Comparison of ENCODE assay signal across 23 mouse cellular contexts in genomic region chr12:50634436-50634835, GRCm38 (mm10). TPM values are rescaled to one million over a fixed set of nuclear protein-coding genes. Genes with fewer than 3 reads are reported as not detected.
DNase-seq lines count a peak whose midpoint lies in the region; ATAC-seq and TF ChIP-seq lines count a peak whose summit lies in the region.
"Had no signal": no experiment of that assay in that cellular context is flagged by ENCODE, and none has a peak within 500 bp of the region (broad histone marks: within the 10 kb centered on the region; RNA-seq: fewer than 3 reads in every experiment).

No protein-coding gene starts in this region.

- H3K4me2 ChIP-seq in kidney, embryonic 16.5 days (replicated peaks; ENCODE audit: low read depth, low read length), result no peak overlapping the region
- H3K4me2 ChIP-seq in intestine, embryonic 16.5 days (ENCODE audit: low read depth, low read length), result no peak overlapping the region
- H3K4me2 ChIP-seq: forebrain, embryonic 12.5 days; hindbrain, embryonic 13.5 days; neural tube, embryonic 13.5 days had no signal

- H3K27ac ChIP-seq in gastrocnemius, adult 2 months, result no peak overlapping the region
- no peak overlapping the region for H3K27ac ChIP-seq in kidney, embryonic 16.5 days (ENCODE audit: low read length)
- H3K27ac ChIP-seq in intestine, embryonic 16.5 days (ENCODE audit: low read length), result no peak overlapping the region
- H3K27ac ChIP-seq: forebrain, embryonic 12.5 days; hindbrain, embryonic 13.5 days; layer of hippocampus, adult 2 months; neural tube, embryonic 13.5 days had no signal

- no peaks in the 10 kb centered on the region for H3K4me1 ChIP-seq in kidney, embryonic 16.5 days (ENCODE audit: insufficient read depth, low read length)
- no peaks in the 10 kb centered on the region for H3K4me1 ChIP-seq in intestine, embryonic 16.5 days (ENCODE audit: control insufficient read depth, insufficient read depth, low read length)
- H3K4me1 ChIP-seq: forebrain, embryonic 12.5 days; hindbrain, embryonic 13.5 days; neural tube, embryonic 13.5 days had no signal

- 71% methylated on average over 6 of the region's 6 CpGs for WGBS in kidney, embryonic 16.5 days
- WGBS in intestine, embryonic 16.5 days, result 71% methylated on average over 6 of the region's 6 CpGs

- H3K9me3 ChIP-seq in kidney, embryonic 16.5 days (ENCODE audit: low read length), result no peaks in the 10 kb centered on the region
- H3K9me3 ChIP-seq in intestine, embryonic 16.5 days (ENCODE audit: control insufficient read depth, low read length), result no peaks in the 10 kb centered on the region
- H3K9me3 ChIP-seq: forebrain, embryonic 12.5 days; G1E; hindbrain, embryonic 13.5 days had no signal

- no peak for TF ChIP-seq CTCF in gastrocnemius, adult 2 months (IDR thresholded peaks at IDR 0.05)

- no peak overlapping the region for H3K9ac ChIP-seq in kidney, embryonic 16.5 days (replicated peaks; ENCODE audit: low read length)
- no peak overlapping the region for H3K9ac ChIP-seq in intestine, embryonic 16.5 days (ENCODE audit: low read depth, low read length)
- H3K9ac ChIP-seq: forebrain, embryonic 12.5 days; hindbrain, embryonic 13.5 days; neural tube, embryonic 13.5 days had no signal

- no peak overlapping the region for H3K4me3 ChIP-seq in gastrocnemius, adult 2 months
- no peak overlapping the region for H3K4me3 ChIP-seq in kidney, embryonic 16.5 days (ENCODE audit: low read length)
- H3K4me3 ChIP-seq in intestine, embryonic 16.5 days (ENCODE audit: low read length), result no peak overlapping the region
- H3K4me3 ChIP-seq: forebrain, embryonic 12.5 days; hindbrain, embryonic 13.5 days; layer of hippocampus, adult 2 months; neural tube, embryonic 13.5 days had no signal

- peak; percentile 44 for DNase-seq in gastrocnemius, adult 2 months
- DNase-seq in gastrocnemius, postnatal 14 days, result no peak
- DNase-seq in kidney, adult 11 months, result peak; percentile 22
- DNase-seq in adrenal gland, adult (ENCODE audit: inconsistent age in 2 of 2, low spot score in 1 of 2), result peak; percentile 76 to 90
- peak; percentile 63 for DNase-seq in adrenal gland, postnatal 25 days
- DNase-seq in right cerebral cortex, adult 2 months (ENCODE audit: low spot score in 2 of 2), result no peak
- DNase-seq: cerebellum, adult 11-12 months; cerebellum, postnatal 14 days; layer of hippocampus, postnatal 36 days; liver; lung, postnatal 10 days; midbrain, embryonic 14.5 days; right cerebral cortex, adult 18-20 months; spleen, adult 18-20 months; thymus, postnatal 25 days had no signal

- no peaks in the 10 kb centered on the region for H3K27me3 ChIP-seq in kidney, embryonic 16.5 days (ENCODE audit: insufficient read depth, low read length)
- no peaks in the 10 kb centered on the region for H3K27me3 ChIP-seq in intestine, embryonic 16.5 days (replicated peaks; ENCODE audit: control insufficient read depth, insufficient read depth, low read length)
- H3K27me3 ChIP-seq: forebrain, embryonic 12.5 days; hindbrain, embryonic 13.5 days; neural tube, embryonic 13.5 days had no signal

- ATAC-seq in kidney, embryonic 16.5 days (ENCODE audit: low FRiP score, low TSS enrichment), result no peak
- ATAC-seq in intestine, embryonic 16.5 days, result no peak

- H3K36me3 ChIP-seq in kidney, embryonic 16.5 days (ENCODE audit: insufficient read depth, low read length), result no peaks in the 10 kb centered on the region
- H3K36me3 ChIP-seq in intestine, embryonic 16.5 days (ENCODE audit: control insufficient read depth, insufficient read depth, low read length), result no peaks in the 10 kb centered on the region
- H3K36me3 ChIP-seq: forebrain, embryonic 12.5 days; G1E; hindbrain, embryonic 13.5 days; neural tube, embryonic 13.5 days had no signal

- intact Hi-C loops in gastrocnemius, adult 2 months (cut with DNase I), result no loop called here
- intact Hi-C loops in gastrocnemius, postnatal 14 days (cut with DNase I; ENCODE audit: low total_unique reads), result no loop called here

RNA-seq across cellular contexts. Expression of gene Prkd1, which starts 14.5 kb away (rescaled TPM):
- total RNA-seq in gastrocnemius, adult 2 months (2021), result 1 to 10 TPM; 2.1 to 2.6 TPM
- 1 to 10 TPM; 2.3 to 3.9 TPM for total RNA-seq in gastrocnemius, postnatal 14 days (2021)
- 3.7 and 4.4 TPM in 2 replicates for polyA plus RNA-seq in kidney, embryonic 16.5 days (2015; fragmentation: Nextera tagmentation; extraction: Ambion mirVana)
- 11.9 and 13.4 TPM in 2 replicates for total RNA-seq in adrenal gland, postnatal 25 days (2021)
- 1.7 and 2.7 TPM in 2 replicates for polyA plus RNA-seq in intestine, embryonic 16.5 days (2015; fragmentation: Nextera tagmentation; extraction: Ambion mirVana)
- total RNA-seq: megakaryocyte progenitor cell, adult 5-6 weeks had no signal
- polyA plus RNA-seq: G1E had no signal

Comparison
In these comparisons a context has a peak if more than half of its experiments do, and no peak if none do; other contexts are left out.
1. DNase-seq: peak in gastrocnemius, adult 2 months (single experiment), kidney, adult 11 months (single experiment), adrenal gland, adult (2 of 2) and adrenal gland, postnatal 25 days (single experiment); none in gastrocnemius, postnatal 14 days (single experiment) and right cerebral cortex, adult 2 months (0 of 2).